In genomic region chr4:45790018-45790417, GRCm38 (mm10) we compare ENCODE assay signal across 17 mouse cellular contexts. TPM values are rescaled to one million over a fixed set of nuclear protein-coding genes. Genes with fewer than 3 reads are reported as not detected.
DNase-seq lines count a peak whose midpoint lies in the region; ATAC-seq and TF ChIP-seq lines count a peak whose summit lies in the region.
"Had no signal": no experiment of that assay in that cellular context is flagged by ENCODE, and none has a peak within 500 bp of the region (broad histone marks: within the 10 kb centered on the region; RNA-seq: fewer than 3 reads in every experiment).

No protein-coding gene starts in this region.

- peaks cover 27 to 31% of the 10 kb centered on the region in 2 experiments for H3K4me1 ChIP-seq in heart, embryonic 14.5 days (ENCODE audit: control insufficient read depth in 2 of 2, insufficient read depth in 2 of 2, low read length in 2 of 2)
- H3K4me1 ChIP-seq in lung, embryonic 14.5 days (ENCODE audit: insufficient read depth), result peaks cover 5% of the 10 kb centered on the region
- peaks cover 19% of the 10 kb centered on the region for H3K4me1 ChIP-seq in intestine, postnatal 0 days (replicated peaks; ENCODE audit: control insufficient read depth, insufficient read depth, low read length)
- H3K4me1 ChIP-seq in midbrain, embryonic 15.5 days, result peaks cover 8% of the 10 kb centered on the region
- H3K4me1 ChIP-seq: embryonic facial prominence, embryonic 12.5 days had no signal

- TF ChIP-seq CTCF in lung, embryonic 14.5 days (IDR thresholded peaks at IDR 0.05; ENCODE audit: low read depth), result no peak
- TF ChIP-seq CTCF in intestine, postnatal 0 days (IDR thresholded peaks at IDR 0.05; ENCODE audit: low read depth), result no peak

- H3K4me3 ChIP-seq in heart, embryonic 14.5 days (ENCODE audit: control insufficient read depth in 1 of 2, insufficient read depth in 1 of 2, low read depth in 1 of 2, low read length in 2 of 2), result no peak overlapping the region
- no peak overlapping the region for H3K4me3 ChIP-seq in lung, embryonic 14.5 days (ENCODE audit: low read depth, low read length)
- no peak overlapping the region for H3K4me3 ChIP-seq in intestine, postnatal 0 days (ENCODE audit: low read depth, low read length)
- H3K4me3 ChIP-seq in midbrain, embryonic 15.5 days, result no peak overlapping the region
- H3K4me3 ChIP-seq: embryonic facial prominence, embryonic 12.5 days; megakaryocyte, embryonic 14.5 days had no signal

- H3K36me3 ChIP-seq in heart, embryonic 14.5 days (ENCODE audit: control insufficient read depth, insufficient read depth, low read length), result no peaks in the 10 kb centered on the region
- H3K36me3 ChIP-seq in lung, embryonic 14.5 days (ENCODE audit: insufficient read depth), result no peaks in the 10 kb centered on the region
- H3K36me3 ChIP-seq in intestine, postnatal 0 days (ENCODE audit: control insufficient read depth, insufficient read depth), result no peaks in the 10 kb centered on the region
- H3K36me3 ChIP-seq in midbrain, embryonic 15.5 days (replicated peaks), result no peaks in the 10 kb centered on the region
- H3K36me3 ChIP-seq: embryonic facial prominence, embryonic 12.5 days had no signal

- H3K9me3 ChIP-seq in heart, embryonic 14.5 days (ENCODE audit: control insufficient read depth, low read length), result no peaks in the 10 kb centered on the region
- H3K9me3 ChIP-seq in lung, embryonic 14.5 days (ENCODE audit: low read depth, low read length), result no peaks in the 10 kb centered on the region
- H3K9me3 ChIP-seq in intestine, postnatal 0 days (ENCODE audit: control insufficient read depth), result no peaks in the 10 kb centered on the region
- no peaks in the 10 kb centered on the region for H3K9me3 ChIP-seq in midbrain, embryonic 15.5 days
- H3K9me3 ChIP-seq: embryonic facial prominence, embryonic 12.5 days; megakaryocyte, embryonic 14.5 days had no signal

- DNase-seq in heart, postnatal 10 days, result no peak
- DNase-seq in lung, embryonic 14.5 days, result no peak
- DNase-seq in lung, postnatal 10 days, result no peak
- no peak for DNase-seq in left cerebral cortex, postnatal 36 days (ENCODE audit: low spot score in 2 of 2)
- DNase-seq: adrenal gland, postnatal 36 days; lung, postnatal 14 days; thymus, postnatal 14 days had no signal

- ATAC-seq in heart, embryonic 14.5 days (ENCODE audit: insufficient number of reproducible peaks, insufficient read depth, low FRiP score, low read depth), result no peak
- ATAC-seq in lung, embryonic 14.5 days (ENCODE audit: insufficient read depth), result 0 out of 2 replicates have a peak, but pooled peaks have one; percentile 6
- peak; percentile 67 for ATAC-seq in intestine, postnatal 0 days
- no peak for ATAC-seq in midbrain, embryonic 15.5 days (replicated peaks)

- peak overlapping the region; percentile 20 to 76; a peak in 3 of 4 replicates for H3K27ac ChIP-seq in heart, embryonic 14.5 days (replicated peaks in 1 of 2; ENCODE audit: control insufficient read depth in 1 of 2, insufficient read depth in 1 of 2, low read depth in 2 of 2, low read length in 2 of 2)
- no peak overlapping the region for H3K27ac ChIP-seq in lung, embryonic 14.5 days (ENCODE audit: low read depth)
- H3K27ac ChIP-seq in intestine, postnatal 0 days (ENCODE audit: low read depth, low read length), result peak overlapping the region; percentile 60
- H3K27ac ChIP-seq in midbrain, embryonic 15.5 days, result no peak overlapping the region
- H3K27ac ChIP-seq: embryonic facial prominence, embryonic 12.5 days had no signal

- no peaks in the 10 kb centered on the region for H3K27me3 ChIP-seq in heart, embryonic 14.5 days (ENCODE audit: control insufficient read depth, insufficient read depth, low read length)
- no peaks in the 10 kb centered on the region for H3K27me3 ChIP-seq in lung, embryonic 14.5 days (ENCODE audit: insufficient read depth, low read length)
- no peaks in the 10 kb centered on the region for H3K27me3 ChIP-seq in intestine, postnatal 0 days (replicated peaks; ENCODE audit: control insufficient read depth, insufficient read depth, low read length)
- no peaks in the 10 kb centered on the region for H3K27me3 ChIP-seq in midbrain, embryonic 15.5 days (replicated peaks)

- H3K4me2 ChIP-seq in heart, embryonic 14.5 days (ENCODE audit: low read length), result peak overlapping the region; percentile 38; the same call in 1 of the 2 replicates
- no peak overlapping the region for H3K4me2 ChIP-seq in lung, embryonic 14.5 days
- H3K4me2 ChIP-seq in intestine, postnatal 0 days (replicated peaks; ENCODE audit: low read depth), result peak overlapping the region; percentile 37
- H3K4me2 ChIP-seq in midbrain, embryonic 15.5 days, result no peak overlapping the region
- H3K4me2 ChIP-seq: embryonic facial prominence, embryonic 12.5 days; hindbrain, embryonic 14.5 days had no signal

- 38% methylated on average over 2 of the region's 2 CpGs for whole genome bisulfite sequencing in heart, embryonic 14.5 days
- 47% methylated on average over 2 of the region's 2 CpGs for WGBS in lung, embryonic 14.5 days
- 43% methylated on average over 2 of the region's 2 CpGs for WGBS in intestine, postnatal 0 days
- 81% methylated on average over 2 of the region's 2 CpGs for WGBS in midbrain, embryonic 15.5 days

- intact Hi-C loops in heart, postnatal 10 days (cut with DNase I), result no loop called here
- intact Hi-C loops in left cerebral cortex, postnatal 36 days (cut with DNase I), result no loop called here

- no peak overlapping the region for H3K9ac ChIP-seq in heart, embryonic 14.5 days (ENCODE audit: low read length)
- H3K9ac ChIP-seq in lung, embryonic 14.5 days, result no peak overlapping the region
- H3K9ac ChIP-seq in intestine, postnatal 0 days (ENCODE audit: low read depth, low read length), result no peak overlapping the region
- H3K9ac ChIP-seq in midbrain, embryonic 15.5 days, result no peak overlapping the region
- H3K9ac ChIP-seq: embryonic facial prominence, embryonic 12.5 days; hindbrain, embryonic 14.5 days had no signal

RNA-seq across cellular contexts. Expression of gene Aldh1b1, which starts 8.8 kb away (rescaled TPM):
- polyA plus RNA-seq in heart, embryonic 14.5 days (2014; fragmentation: Nextera tagmentation; extraction: Ambion mirVana), result 68.7 and 75.0 TPM in 2 replicates
- total RNA-seq in heart, postnatal 10 days (2021), result 10 to 100 TPM; 44.4 to 45.5 TPM
- 0.83 and 2.6 TPM in 2 replicates for polyA plus RNA-seq in lung, embryonic 14.5 days (2014; fragmentation: Nextera tagmentation; extraction: Ambion mirVana)
- polyA plus RNA-seq in intestine, postnatal 0 days (2015; fragmentation: Nextera tagmentation; extraction: Ambion mirVana), result 350 and 391 TPM in 2 replicates
- 22.5 and 23.3 TPM in 2 replicates for polyA plus RNA-seq in midbrain, embryonic 15.5 days (2015; fragmentation: Nextera tagmentation; extraction: Ambion mirVana)
- total RNA-seq in left cerebral cortex, postnatal 36 days (2021), result 1 to 10 TPM; 4.6 to 7.1 TPM

RNA-seq across cellular contexts. Expression of gene Igfbpl1, which starts 36.7 kb away (rescaled TPM):
- polyA plus RNA-seq in heart, embryonic 14.5 days (2014; fragmentation: Nextera tagmentation; extraction: Ambion mirVana), result 5.9 TPM in 2 replicates
- 1 to 10 TPM; 2.6 to 3.8 TPM for total RNA-seq in heart, postnatal 10 days (2021)
- 0.11 and 0.26 TPM in 2 replicates for polyA plus RNA-seq in lung, embryonic 14.5 days (2014; fragmentation: Nextera tagmentation; extraction: Ambion mirVana)
- polyA plus RNA-seq in intestine, postnatal 0 days (2015; fragmentation: Nextera tagmentation; extraction: Ambion mirVana), result 0.16 and 0.18 TPM in 2 replicates
- polyA plus RNA-seq in midbrain, embryonic 15.5 days (2015; fragmentation: Nextera tagmentation; extraction: Ambion mirVana), result 57.0 and 65.1 TPM in 2 replicates
- total RNA-seq in left cerebral cortex, postnatal 36 days (2021), result 1 to 10 TPM in 1 of 2 experiments, under 1 TPM in 1; 0.67 to 1.0 TPM
- total RNA-seq: adrenal gland, postnatal 36 days; common myeloid progenitor, adult 5-6 weeks had no signal
- polyA plus RNA-seq: spleen, adult 2 months had no signal

RNA-seq across cellular contexts. Expression of gene Stra6l, which starts 58.4 kb away (rescaled TPM):
- 0.11 and 0.16 TPM in 2 replicates for polyA plus RNA-seq in heart, embryonic 14.5 days (2014; fragmentation: Nextera tagmentation; extraction: Ambion mirVana)
- not detected for total RNA-seq in heart, postnatal 10 days (2021)
- polyA plus RNA-seq in lung, embryonic 14.5 days (2014; fragmentation: Nextera tagmentation; extraction: Ambion mirVana), result not detected in 2 replicates
- polyA plus RNA-seq in intestine, postnatal 0 days (2015; fragmentation: Nextera tagmentation; extraction: Ambion mirVana), result 47.9 and 59.0 TPM in 2 replicates
- polyA plus RNA-seq in midbrain, embryonic 15.5 days (2015; fragmentation: Nextera tagmentation; extraction: Ambion mirVana), result 1.0 and 1.1 TPM in 2 replicates
- total RNA-seq in left cerebral cortex, postnatal 36 days (2021), result not detected
- total RNA-seq: common myeloid progenitor, adult 5-6 weeks; layer of hippocampus, postnatal 10 days; left cerebral cortex, postnatal 10 days had no signal

Comparison
In these comparisons a context has a peak if more than half of its experiments do, and no peak if none do; other contexts are left out.
1. ATAC-seq: peak in lung, embryonic 14.5 days (single experiment) and intestine, postnatal 0 days (single experiment); none in heart, embryonic 14.5 days (single experiment) and midbrain, embryonic 15.5 days (single experiment).
2. H3K27ac ChIP-seq: peak in heart, embryonic 14.5 days (2 of 2) and intestine, postnatal 0 days (single experiment); none in lung, embryonic 14.5 days (single experiment) and midbrain, embryonic 15.5 days (single experiment).
3. H3K4me2 ChIP-seq: peak in heart, embryonic 14.5 days (single experiment) and intestine, postnatal 0 days (single experiment); none in lung, embryonic 14.5 days (single experiment) and midbrain, embryonic 15.5 days (single experiment).
4. RNA of gene Stra6l, which starts 58.4 kb away (polyA plus RNA-seq): 47.9 to 59.0 TPM in intestine, postnatal 0 days; 1.0 to 1.1 TPM in midbrain, embryonic 15.5 days, 0.11 to 0.16 TPM in heart, embryonic 14.5 days and not detected in lung, embryonic 14.5 days; every median in the first group is over 10 times any median in the second.